Mouse (Mus musculus) embryonic facial prominence, embryonic 12.5 days (tissue): ENCODE results near the gene Nat8f3. TPM values are rescaled to one million over a fixed set of nuclear protein-coding genes. Genes with fewer than 3 reads are reported as not detected.
"Not testable (repeated sequence)": the region's sequence is repeated elsewhere in the genome, so short reads cannot be mapped to it uniquely, and the experiment has no call there.

Source experiments
- ATAC-seq: fragments of 200-750 bp; cut with Nextera tagmentation; 2 replicates; pipeline ENCODE4 v1.8.0; 2017; ENCODE audit not compliant: insufficient number of reproducible peaks, insufficient read depth, low FRiP score, low TSS enrichment
- H3K27ac ChIP-seq: fragments of 300-500 bp; sonication (generic); 2 replicates; pipeline ENCODE4 v1.5.1; 2016; ENCODE audit warnings: mild to moderate bottlenecking
- H3K27me3 ChIP-seq: fragments of 300-500 bp; sonication (generic); 2 replicates; pipeline ENCODE4 v1.6.1; 2016; ENCODE audit warnings: mild to moderate bottlenecking, moderate library complexity
- H3K36me3 ChIP-seq: fragments of 300-500 bp; sonication (generic); 2 replicates; pipeline ENCODE4 v1.6.1; 2016; ENCODE audit warnings: mild to moderate bottlenecking
- H3K4me1 ChIP-seq: fragments of 300-500 bp; sonication (generic); 2 replicates; pipeline ENCODE4 v1.6.1; 2016
- H3K4me2 ChIP-seq: fragments of 300-500 bp; sonication (generic); replicated peaks from 2 replicates; pipeline ENCODE4 v1.6.1; 2016; ENCODE audit warnings: mild to moderate bottlenecking, moderate library complexity
- H3K4me3 ChIP-seq: fragments of 300-500 bp; sonication (generic); 2 replicates; pipeline ENCODE4 v1.5.1; 2016; ENCODE audit warnings: mild to moderate bottlenecking
- H3K9ac ChIP-seq: fragments of 300-500 bp; sonication (generic); 2 replicates; pipeline ENCODE4 v1.6.1; 2016; ENCODE audit warnings: mild to moderate bottlenecking, moderate library complexity
- H3K9me3 ChIP-seq: fragments of 300-500 bp; sonication (generic); 2 replicates; pipeline ENCODE4 v1.6.1; 2016; ENCODE audit warnings: mild to moderate bottlenecking, moderate library complexity
- WGBS: fragments of 180-500 bp; shearing (Covaris S2); methylation state at CpG from one replicate; pipeline ENCODE4 v1.1.7; 2016; 5-methylcytosine and 5-hydroxymethylcytosine counted together
- polyA plus RNA-seq: library from polyadenylated mRNA; unstranded; fragments of >200 nt; fragmentation: Nextera tagmentation; extraction: Ambion mirVana; gene quantifications from 2 replicates; pipeline ENCODE4 v1.2.1, GENCODE M21; 2016

The Nat8f3 gene
- 0.10 and 0.23 TPM in 2 replicates for polyA plus RNA-seq

DNA sequence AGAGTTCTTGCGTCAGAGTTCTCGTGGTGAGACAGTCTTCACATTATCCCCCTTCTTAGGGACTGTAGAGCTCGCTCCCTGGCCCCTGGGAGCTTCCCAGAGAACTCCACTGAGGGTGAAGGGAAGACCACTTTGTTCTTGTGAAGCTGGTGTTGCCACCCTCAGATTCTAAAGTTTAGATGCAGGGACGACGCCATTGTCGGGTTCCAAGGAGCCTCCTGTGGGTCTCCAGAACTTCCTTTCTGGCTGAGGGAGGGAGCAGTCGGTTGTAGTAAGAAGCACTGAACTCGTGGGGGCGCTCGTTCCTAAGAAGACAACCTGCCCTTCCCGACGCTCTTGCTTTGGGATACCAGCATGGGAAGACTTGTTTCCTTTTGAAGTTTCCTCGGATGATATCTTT lies at the start of gene Nat8f3:
Gene Nat8f3 (minus strand): TSS at position 223 of the 400 bp plus-strand sequence.
- not testable (repeated sequence) for H3K27me3 ChIP-seq, H3K4me2 ChIP-seq, H3K27ac ChIP-seq, H3K9ac ChIP-seq, H3K4me1 ChIP-seq, H3K4me3 ChIP-seq, H3K9me3 ChIP-seq, ATAC-seq, H3K36me3 ChIP-seq
- 65% methylated on average over 13 of the region's 13 CpGs for WGBS

DNA sequence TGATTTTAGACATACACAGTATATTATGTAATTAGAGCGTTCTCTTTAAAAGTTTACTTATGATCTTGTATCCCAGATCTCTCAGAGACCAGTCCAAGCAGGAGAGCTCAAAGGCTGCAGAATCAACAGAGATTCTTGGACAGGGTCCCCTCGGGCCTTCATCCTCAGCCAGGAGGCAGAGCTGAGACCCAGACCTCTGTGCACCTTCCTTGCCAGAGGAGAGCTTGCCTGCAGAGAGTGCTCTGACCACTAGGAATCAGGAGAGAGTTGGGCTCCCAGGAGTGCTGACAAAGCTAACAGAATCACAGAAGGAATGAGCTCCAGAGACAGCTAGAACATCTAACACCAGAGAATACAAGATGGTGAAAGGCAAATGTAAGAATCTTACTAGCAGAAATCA lies 47.8 kb upstream of the Nat8f3 start:
- H3K9me3 ChIP-seq: no peaks in the 10 kb centered on the region
- no peak for ATAC-seq
- no peak overlapping the region for H3K27ac ChIP-seq
- no peak overlapping the region for H3K4me3 ChIP-seq
- H3K4me1 ChIP-seq: no peaks in the 10 kb centered on the region
- WGBS: 82% methylated on average over 2 of the region's 2 CpGs
- H3K36me3 ChIP-seq: no peaks in the 10 kb centered on the region
- H3K27me3 ChIP-seq: no peaks in the 10 kb centered on the region
- no peak overlapping the region for H3K9ac ChIP-seq
- no peak overlapping the region for H3K4me2 ChIP-seq

DNA sequence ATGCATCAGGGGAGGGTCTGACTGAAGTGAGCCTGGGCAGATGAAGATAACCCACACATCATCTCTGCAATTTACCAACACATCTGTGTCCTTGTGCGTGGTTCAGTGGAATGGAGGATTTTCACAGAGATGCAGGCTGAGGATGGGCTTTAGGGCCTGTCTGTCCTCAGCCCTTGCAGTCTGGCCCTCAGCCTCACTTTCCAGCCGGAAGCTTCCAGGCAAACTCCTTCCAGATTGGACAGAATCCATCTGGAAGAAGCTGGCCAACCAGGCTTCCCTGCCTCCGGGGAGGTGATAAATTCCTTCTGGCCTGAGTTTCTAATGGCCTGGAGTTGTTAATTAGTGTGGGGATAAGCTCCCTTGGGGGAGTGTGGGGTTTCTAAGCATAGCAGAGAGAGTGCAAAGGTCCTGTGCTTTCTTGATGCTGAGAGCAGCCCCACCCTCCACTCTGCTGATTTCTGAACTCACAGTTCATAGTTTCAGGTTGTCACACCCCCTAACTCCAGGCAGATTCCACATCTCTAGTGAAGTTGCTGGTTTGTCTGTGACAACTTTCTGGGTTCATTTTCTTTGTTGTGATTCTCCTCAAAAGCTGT lies 45.5 kb upstream of the Nat8f3 start:
- H3K9me3 ChIP-seq, H3K27ac ChIP-seq, ATAC-seq, H3K27me3 ChIP-seq, H3K4me2 ChIP-seq, H3K4me1 ChIP-seq, H3K4me3 ChIP-seq, H3K9ac ChIP-seq, H3K36me3 ChIP-seq: not testable (repeated sequence)
- 54% methylated on average over 3 of the region's 3 CpGs for WGBS

DNA sequence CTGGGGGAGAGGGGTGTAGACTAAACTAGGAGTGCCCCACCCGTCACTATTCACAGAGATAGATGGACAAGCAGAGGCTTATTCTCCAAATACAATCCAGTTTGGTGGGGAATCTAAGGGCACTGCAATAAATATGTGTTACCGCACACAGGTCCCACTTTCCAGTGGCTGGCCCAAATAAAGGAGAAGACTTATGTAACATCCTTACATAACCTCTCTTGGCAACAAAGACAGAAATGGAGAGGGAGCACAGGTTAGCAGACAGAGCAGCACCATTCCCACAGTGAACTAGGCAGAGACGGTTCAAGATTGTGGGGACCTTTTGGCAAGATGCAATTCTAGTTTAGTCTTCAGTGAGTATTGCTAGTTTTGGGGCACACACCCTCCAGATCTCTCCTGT lies 45.0 kb upstream of the Nat8f3 start:
- not testable (repeated sequence) for H3K9ac ChIP-seq, H3K9me3 ChIP-seq, H3K4me3 ChIP-seq, H3K27ac ChIP-seq, ATAC-seq, H3K4me1 ChIP-seq, H3K36me3 ChIP-seq, H3K27me3 ChIP-seq, H3K4me2 ChIP-seq
- WGBS: 73% methylated on average over 3 of the region's 3 CpGs

DNA sequence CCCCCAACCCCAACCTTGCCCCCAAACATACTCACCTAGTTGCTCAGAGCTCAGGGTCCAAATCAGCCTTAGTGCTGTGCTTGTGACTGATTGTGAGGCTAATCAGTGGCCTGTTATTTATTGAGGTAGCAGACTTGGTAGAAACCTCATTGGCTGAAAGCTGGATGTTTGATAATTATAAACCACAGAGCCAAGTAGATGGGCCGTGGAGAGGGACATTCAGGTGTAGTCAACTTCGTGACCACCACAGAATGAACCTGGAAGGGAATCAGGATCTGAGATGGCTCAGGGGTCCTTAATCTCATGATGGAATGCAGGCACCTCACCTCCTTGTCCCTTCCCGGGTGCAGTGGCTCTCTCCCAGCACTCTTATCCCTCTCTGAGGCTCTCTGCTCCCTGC lies 44.2 kb upstream of the Nat8f3 start:
- H3K4me2 ChIP-seq: not testable (repeated sequence)
- 71% methylated on average over 3 of the region's 3 CpGs for WGBS

DNA sequence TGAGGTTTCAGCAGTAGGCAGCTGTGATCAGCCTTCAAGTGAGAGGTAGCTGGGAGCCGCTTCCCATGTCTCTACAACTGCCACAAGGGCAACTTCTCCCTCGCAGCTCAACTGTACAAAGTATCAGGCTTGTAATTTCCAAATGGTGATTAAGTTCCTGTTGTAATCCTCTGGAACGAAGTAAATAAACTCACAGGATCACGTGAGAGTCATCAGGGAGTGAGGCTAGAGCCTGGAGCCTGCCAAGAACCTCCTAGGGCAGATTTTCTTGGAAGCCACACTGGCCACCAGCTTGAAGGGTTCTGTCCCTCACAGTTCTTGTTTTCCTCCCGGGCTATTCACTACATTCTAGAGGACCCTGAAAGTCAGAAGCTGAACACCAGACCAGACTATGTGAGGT lies 37.6 kb upstream of the Nat8f3 start:
- not testable (repeated sequence) for H3K9ac ChIP-seq, ATAC-seq, H3K36me3 ChIP-seq, H3K27me3 ChIP-seq, H3K4me2 ChIP-seq, H3K4me3 ChIP-seq, H3K9me3 ChIP-seq, H3K4me1 ChIP-seq, H3K27ac ChIP-seq
- WGBS: 81% methylated on average over 5 of the region's 5 CpGs

More for the DNA sequence above, 44.2 kb upstream of the Nat8f3 start:
- not testable (repeated sequence) for ATAC-seq, H3K27ac ChIP-seq, H3K9me3 ChIP-seq, H3K36me3 ChIP-seq, H3K4me3 ChIP-seq, H3K27me3 ChIP-seq, H3K4me1 ChIP-seq, H3K9ac ChIP-seq

DNA sequence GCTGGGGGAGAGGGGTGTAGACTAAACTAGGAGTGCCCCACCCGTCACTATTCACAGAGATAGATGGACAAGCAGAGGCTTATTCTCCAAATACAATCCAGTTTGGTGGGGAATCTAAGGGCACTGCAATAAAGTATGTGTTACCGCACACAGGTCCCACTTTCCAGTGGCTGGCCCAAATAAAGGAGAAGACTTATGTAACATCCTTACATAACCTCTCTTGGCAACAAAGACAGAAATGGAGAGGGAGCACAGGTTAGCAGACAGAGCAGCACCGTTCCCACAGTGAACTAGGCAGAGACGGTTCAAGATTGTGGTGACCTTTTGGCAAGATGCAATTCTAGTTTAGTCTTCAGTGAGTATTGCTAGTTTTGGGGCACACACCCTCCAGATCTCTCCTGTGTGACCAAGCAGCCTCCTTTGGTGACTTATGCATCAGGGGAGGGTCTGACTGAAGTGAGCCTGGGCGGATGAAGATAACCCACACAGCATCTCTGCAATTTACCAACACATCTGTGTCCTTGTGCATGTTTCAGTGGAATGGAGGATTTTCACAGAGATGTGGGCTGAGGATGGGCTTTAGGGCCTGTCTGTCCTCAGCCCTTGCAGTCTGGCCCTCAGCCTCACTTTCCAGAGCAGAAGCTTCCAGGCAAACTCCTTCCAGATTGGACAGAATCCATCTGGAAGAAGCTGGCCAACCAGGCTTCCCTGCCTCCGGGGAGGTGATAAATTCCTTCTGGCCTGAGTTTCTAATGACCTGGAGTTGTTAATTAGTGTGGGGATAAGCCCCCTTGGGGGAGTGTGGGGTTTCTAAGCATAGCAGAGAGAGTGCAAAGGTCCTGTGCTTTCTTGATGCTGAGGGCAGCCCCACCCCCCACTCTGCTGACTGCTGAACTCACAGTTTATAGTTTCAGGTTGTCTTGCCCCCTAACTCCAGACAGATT lies 2.2 kb downstream of the Nat8f3 start:
- not testable (repeated sequence) for H3K9ac ChIP-seq, H3K4me2 ChIP-seq, H3K9me3 ChIP-seq, H3K4me3 ChIP-seq, H3K27me3 ChIP-seq, H3K27ac ChIP-seq, H3K4me1 ChIP-seq, H3K36me3 ChIP-seq, ATAC-seq
- 75% methylated on average over 5 of the region's 6 CpGs for WGBS

DNA sequence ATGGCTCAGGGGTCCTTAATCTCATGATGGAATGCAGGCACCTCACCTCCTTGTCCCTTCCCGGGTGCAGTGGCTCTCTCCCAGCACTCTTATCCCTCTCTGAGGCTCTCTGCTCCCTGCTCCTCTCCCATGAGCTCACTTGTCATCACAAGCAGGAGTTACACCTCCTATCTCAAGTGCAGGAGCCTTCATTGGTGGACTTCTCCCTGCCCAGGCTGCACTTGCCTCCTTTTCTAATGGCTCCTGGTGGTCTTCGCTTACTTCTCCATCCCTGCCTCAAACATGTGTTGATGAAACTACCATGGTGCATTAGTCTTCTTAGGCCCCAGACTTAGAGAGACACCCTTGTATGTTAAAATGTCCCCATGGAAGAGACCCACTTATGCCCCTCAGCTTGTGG lies 2.9 kb downstream of the Nat8f3 start:
- H3K36me3 ChIP-seq, H3K9me3 ChIP-seq, H3K9ac ChIP-seq, ATAC-seq, H3K4me3 ChIP-seq, H3K27me3 ChIP-seq, H3K4me1 ChIP-seq, H3K4me2 ChIP-seq, H3K27ac ChIP-seq: not testable (repeated sequence)
- WGBS: 90% methylated on average over 2 of the region's 2 CpGs

DNA sequence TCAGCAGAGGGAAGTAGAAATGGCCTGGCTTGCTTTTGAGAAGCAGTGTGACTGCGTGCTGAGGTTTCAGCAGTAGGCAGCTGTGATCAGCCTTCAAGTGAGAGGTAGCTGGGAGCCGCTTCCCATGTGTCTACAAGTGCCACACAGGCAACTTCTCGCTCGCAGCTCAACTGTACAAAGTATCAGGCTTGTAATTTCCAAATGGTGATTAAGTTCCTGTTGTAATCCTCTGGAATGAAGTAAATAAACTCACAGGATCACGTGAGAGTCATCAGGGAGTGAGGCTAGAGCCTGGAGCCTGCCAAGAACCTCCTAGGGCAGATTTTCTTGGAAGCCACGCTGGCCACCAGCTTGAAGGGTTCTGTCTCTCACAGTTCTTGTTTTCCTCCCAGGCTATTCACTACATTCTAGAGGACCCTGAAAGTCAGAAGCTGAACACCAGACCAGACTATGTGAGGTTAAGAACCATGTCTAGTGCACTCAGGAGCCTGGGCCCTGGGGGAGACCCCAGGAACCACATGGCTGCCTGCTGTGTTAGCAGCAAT lies 9.8 kb downstream of the Nat8f3 start:
- not testable (repeated sequence) for ATAC-seq, H3K27me3 ChIP-seq, H3K4me2 ChIP-seq, H3K4me1 ChIP-seq, H3K9me3 ChIP-seq, H3K9ac ChIP-seq, H3K27ac ChIP-seq, H3K36me3 ChIP-seq, H3K4me3 ChIP-seq
- 61% methylated on average over 4 of the region's 6 CpGs for WGBS

DNA sequence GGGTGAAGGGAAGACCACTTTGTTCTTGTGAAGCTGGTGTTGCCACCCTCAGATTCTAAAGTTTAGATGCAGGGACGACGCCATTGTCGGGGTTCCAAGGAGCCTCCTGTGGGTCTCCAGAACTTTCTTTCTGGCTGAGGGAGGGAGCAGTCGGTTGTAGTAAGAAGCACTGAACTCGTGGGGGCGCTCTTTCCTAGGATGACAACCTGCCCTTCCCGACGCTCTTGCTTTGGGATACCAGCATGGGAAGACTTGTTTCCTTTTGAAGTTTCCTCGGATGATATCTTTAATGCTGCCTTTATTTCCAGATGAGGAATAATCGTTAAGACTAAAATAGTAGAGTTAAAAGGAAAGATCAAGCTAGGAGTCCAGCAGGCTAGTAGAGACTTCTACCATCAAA lies 52.4 kb downstream of the Nat8f3 start, which contains the start of gene Nat8f7:
Gene Nat8f7 (minus strand): TSS at position 101 of the 400 bp plus-strand sequence.
- not testable (repeated sequence) for H3K27me3 ChIP-seq, H3K27ac ChIP-seq, H3K4me3 ChIP-seq, ATAC-seq, H3K4me1 ChIP-seq, H3K9me3 ChIP-seq, H3K36me3 ChIP-seq, H3K9ac ChIP-seq, H3K4me2 ChIP-seq
- 79% methylated on average over 10 of the region's 10 CpGs for WGBS

DNA sequence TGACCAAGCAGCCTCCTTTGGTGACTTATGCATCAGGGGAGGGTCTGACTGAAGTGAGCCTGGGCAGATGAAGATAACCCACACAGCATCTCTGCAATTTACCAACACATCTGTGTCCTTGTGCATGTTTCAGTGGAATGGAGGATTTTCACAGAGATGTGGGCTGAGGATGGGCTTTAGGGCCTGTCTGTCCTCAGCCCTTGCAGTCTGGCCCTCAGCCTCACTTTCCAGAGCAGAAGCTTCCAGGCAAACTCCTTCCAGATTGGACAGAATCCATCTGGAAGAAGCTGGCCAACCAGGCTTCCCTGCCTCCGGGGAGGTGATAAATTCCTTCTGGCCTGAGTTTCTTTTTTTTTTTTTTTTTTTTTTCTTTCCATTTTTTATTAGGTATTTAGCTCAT lies 55.9 kb downstream of the Nat8f3 start:
- H3K9ac ChIP-seq, H3K4me3 ChIP-seq, H3K4me1 ChIP-seq, H3K27ac ChIP-seq, H3K36me3 ChIP-seq, H3K4me2 ChIP-seq, H3K27me3 ChIP-seq, ATAC-seq, H3K9me3 ChIP-seq: not testable (repeated sequence)
- WGBS: 57% methylated on average over 1 of the region's 1 CpGs

DNA sequence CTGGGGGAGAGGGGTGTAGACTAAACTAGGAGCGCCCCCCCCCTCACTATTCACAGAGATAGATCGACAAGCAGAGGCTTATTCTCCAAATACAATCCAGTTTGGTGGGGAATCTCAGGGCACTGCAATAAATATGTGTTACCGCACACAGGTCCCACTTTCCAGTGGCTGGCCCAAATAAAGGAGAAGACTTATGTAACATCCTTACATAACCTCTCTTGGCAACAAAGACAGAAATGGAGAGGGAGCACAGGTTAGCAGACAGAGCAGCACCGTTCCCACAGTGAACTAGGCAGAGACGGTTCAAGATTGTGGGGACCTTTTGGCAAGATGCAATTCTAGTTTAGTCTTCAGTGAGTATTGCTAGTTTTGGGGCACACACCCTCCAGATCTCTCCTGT lies 56.3 kb downstream of the Nat8f3 start:
- H3K9ac ChIP-seq, H3K36me3 ChIP-seq, H3K4me2 ChIP-seq, ATAC-seq, H3K4me3 ChIP-seq, H3K27me3 ChIP-seq, H3K9me3 ChIP-seq, H3K4me1 ChIP-seq, H3K27ac ChIP-seq: not testable (repeated sequence)
- 92% methylated on average over 5 of the region's 5 CpGs for WGBS
